Mouse (Mus musculus) E14TG2a.4 (cell line): ENCODE measurements around the gene Inafm1.

Experiments used
- CTCF ChIP-seq: conservative IDR thresholded peaks from 2 replicates; pipeline ENCODE4 v1.5.1; 2014; ENCODE audit warnings: low read length
- NANOG ChIP-seq: IDR thresholded peaks from 2 replicates; pipeline ENCODE4 v1.6.1; 2014; ENCODE audit warnings: borderline replicate concordance, low read length, mixed read lengths
- POU5F1 ChIP-seq: IDR thresholded peaks from 2 replicates; pipeline ENCODE4 v1.6.1; 2014; ENCODE audit warnings: low read length, borderline replicate concordance

- TF ChIP-seq CTCF = no peak
- TF ChIP-seq NANOG = no peak
- TF ChIP-seq POU5F1 = no peak
Measured at GRCm38 (mm10) chr7:16259110-16259590, 14.3 kb downstream of the Inafm1 start, which contains the start of gene C5ar1.
